Mouse (Mus musculus) kidney, adult 2 months (tissue): ENCODE measurements around the gene Slc25a34. TPM values are rescaled to one million over a fixed set of nuclear protein-coding genes. Genes with fewer than 3 reads are reported as not detected.

ENCODE experiments used
- DNase-seq: peaks from one replicate; pipeline ENCODE4 v3.0.0; 2021
- H3K27ac ChIP-seq: fragments of 200-500 bp; 2 replicates; pipeline ENCODE4 v1.5.1; 2012; ENCODE audit warnings: low read depth, low read length, control low read depth, inconsistent platforms; ENCODE audit not compliant: insufficient read depth
- H3K27me3 ChIP-seq: fragments of 200-500 bp; replicated peaks from 2 replicates; pipeline ENCODE4 v1.6.1; 2012; ENCODE audit warnings: mild to moderate bottlenecking, moderate library complexity, low read length, inconsistent platforms; ENCODE audit not compliant: control insufficient read depth, insufficient read depth
- H3K36me3 ChIP-seq: fragments of 200-500 bp; 2 replicates; pipeline ENCODE4 v1.6.1; 2012; ENCODE audit warnings: mild to moderate bottlenecking, moderate library complexity, low read length, inconsistent platforms; ENCODE audit not compliant: control insufficient read depth, insufficient read depth
- H3K4me1 ChIP-seq: fragments of 200-500 bp; 2 replicates; pipeline ENCODE4 v1.6.1; 2011; ENCODE audit warnings: low read length; ENCODE audit not compliant: control insufficient read depth, insufficient read depth
- H3K4me3 ChIP-seq: fragments of 200-500 bp; 2 replicates; pipeline ENCODE4 v1.5.1; 2011; ENCODE audit warnings: mild to moderate bottlenecking, low read depth, low read length, control low read depth; ENCODE audit not compliant: insufficient read depth
- CTCF ChIP-seq: fragments of 200-500 bp; conservative IDR thresholded peaks from 2 replicates; pipeline ENCODE4 v1.5.1; 2011; ENCODE audit warnings: low read depth, mild to moderate bottlenecking, control low read depth, low read length, moderate library complexity, mixed read lengths; ENCODE audit not compliant: insufficient read depth, insufficient read length
- POLR2A ChIP-seq: fragments of 200-500 bp; IDR thresholded peaks from one replicate; pipeline ENCODE4 v1.6.1; 2011; ENCODE audit warnings: low read depth, low read length, control low read depth
- WGBS: fragments of 180-500 bp; shearing (Covaris S2); methylation state at CpG from one replicate; pipeline ENCODE4 v1.1.7; 2018; 5-methylcytosine and 5-hydroxymethylcytosine counted together
- polyA plus RNA-seq: library from polyadenylated mRNA; depleted of rRNA; stranded (reverse); fragments of >200 nt; gene quantifications from 2 replicates; pipeline ENCODE4 v1.2.3, GENCODE M21; 2012

Gene Slc25a34
- polyA plus RNA-seq, 1 experiment, result 30.1 TPM

GRCm38 (mm10) chr4:141591547-141591946, 32.1 kb downstream of the Slc25a34 start:
- no peak overlapping the region for H3K27ac ChIP-seq
- WGBS, result 19% methylated on average over 3 of the region's 3 CpGs
- no peak overlapping the region for H3K4me3 ChIP-seq
- no peaks in the 10 kb centered on the region for H3K36me3 ChIP-seq
- DNase-seq, result peak; percentile 55
- TF ChIP-seq CTCF (peak; percentile 72), POLR2A (no peak)
- no peaks in the 10 kb centered on the region for H3K4me1 ChIP-seq
- H3K27me3 ChIP-seq, result no peaks in the 10 kb centered on the region

- no peak for DNase-seq
- Histone ChIP-seq H3K27ac (no peak overlapping the region), H3K36me3 (no peaks in the 10 kb centered on the region), H3K4me3 (no peak overlapping the region), H3K4me1 (no peaks in the 10 kb centered on the region), H3K27me3 (no peaks in the 10 kb centered on the region)
- 85% methylated on average over 8 of the region's 8 CpGs for WGBS
- TF ChIP-seq POLR2A, result no peak
- no peak for TF ChIP-seq CTCF
Measured at GRCm38 (mm10) chr4:141583919-141584318, 39.7 kb downstream of the Slc25a34 start.

- Histone ChIP-seq H3K36me3 (no peaks in the 10 kb centered on the region), H3K27me3 (no peaks in the 10 kb centered on the region), H3K27ac (no peak overlapping the region), H3K4me3 (no peak overlapping the region), H3K4me1 (no peaks in the 10 kb centered on the region)
- TF ChIP-seq POLR2A, result no peak
- TF ChIP-seq CTCF, result no peak
- DNase-seq, result no peak
- 84% methylated on average over 13 of the region's 13 CpGs for WGBS
Measured at GRCm38 (mm10) chr4:141581051-141581450, 42.6 kb downstream of the Slc25a34 start.

- WGBS, result 64% methylated on average over 3 of the region's 3 CpGs
- Histone ChIP-seq H3K4me3 (no peak overlapping the region), H3K4me1 (peaks cover 13% of the 10 kb centered on the region), H3K27ac (no peak overlapping the region; the same call in 1 of the 2 replicates), H3K27me3 (no peaks in the 10 kb centered on the region), H3K36me3 (no peaks in the 10 kb centered on the region)
- TF ChIP-seq CTCF, result no peak
- TF ChIP-seq POLR2A, result no peak
- DNase-seq, result no peak
Measured at GRCm38 (mm10) chr4:141578833-141579232, 44.8 kb downstream of the Slc25a34 start.

- no peaks in the 10 kb centered on the region for H3K36me3 ChIP-seq
- DNase-seq, result no peak
- no peak overlapping the region for H3K4me3 ChIP-seq
- H3K27ac ChIP-seq, result no peak overlapping the region
- TF ChIP-seq CTCF (peak; percentile 32; the same call in 1 of the 2 replicates), POLR2A (no peak)
- H3K27me3 ChIP-seq, result no peaks in the 10 kb centered on the region
- 97% methylated on average over 7 of the region's 7 CpGs for WGBS
- peaks cover 26% of the 10 kb centered on the region for H3K4me1 ChIP-seq
Measured at GRCm38 (mm10) chr4:141576877-141577276, 46.7 kb downstream of the Slc25a34 start.

GRCm38 (mm10) chr4:141576404-141576803, 47.2 kb downstream of the Slc25a34 start:
- no peak overlapping the region for H3K4me3 ChIP-seq
- H3K27ac ChIP-seq, result no peak overlapping the region
- TF ChIP-seq CTCF (no peak), POLR2A (no peak)
- WGBS, result 79% methylated on average over 11 of the region's 11 CpGs
- no peaks in the 10 kb centered on the region for H3K27me3 ChIP-seq
- DNase-seq, result peak; percentile 43
- peaks cover 28% of the 10 kb centered on the region for H3K4me1 ChIP-seq
- H3K36me3 ChIP-seq, result no peaks in the 10 kb centered on the region

- 29% methylated on average over 27 of the region's 27 CpGs for WGBS
- TF ChIP-seq POLR2A (no peak), CTCF (peak; percentile 95)
- peak; percentile 92 for DNase-seq
- H3K4me1 ChIP-seq, result peaks cover 39% of the 10 kb centered on the region
- no peaks in the 10 kb centered on the region for H3K36me3 ChIP-seq
- no peak overlapping the region for H3K4me3 ChIP-seq
- H3K27me3 ChIP-seq, result no peaks in the 10 kb centered on the region
- peak overlapping the region; percentile 19; the same call in 1 of the 2 replicates for H3K27ac ChIP-seq
Measured at GRCm38 (mm10) chr4:141574789-141575702, 48.6 kb downstream of the Slc25a34 start.
